ENCODE assay signal across 9 mouse cellular contexts in genomic region chr14:121824322-121825103, GRCm38 (mm10). TPM values are rescaled to one million over a fixed set of nuclear protein-coding genes. Genes with fewer than 3 reads are reported as not detected.
DNase-seq lines count a peak whose midpoint lies in the region; ATAC-seq lines count a peak whose summit lies in the region.
"Had no signal": no experiment of that assay in that cellular context is flagged by ENCODE, and none has a peak within 500 bp of the region (broad histone marks: within the 10 kb centered on the region; RNA-seq: fewer than 3 reads in every experiment).

No protein-coding gene starts in this region.

- ATAC-seq in inflammation-experienced regulatory T-cells, adult 6 months: peak; percentile 34
- ATAC-seq in liver, embryonic 15.5 days (ENCODE audit: insufficient read depth): peak; percentile 71
- ATAC-seq in stomach, embryonic 16.5 days (ENCODE audit: insufficient read depth, low FRiP score): peak; percentile 82
- no peak for ATAC-seq in erythroid progenitor cell, adult 5-6 weeks (replicated peaks; ENCODE audit: low FRiP score, poor library complexity, severe bottlenecking)

- no peak overlapping the region for H3K4me2 ChIP-seq in liver, embryonic 15.5 days
- 0 out of 2 replicates have a peak overlapping the region, but pooled peaks have one; percentile 21 for H3K4me2 ChIP-seq in stomach, embryonic 16.5 days (ENCODE audit: low read depth, low read length)

- DNase-seq in 3T3-L1 (ENCODE audit: low read depth, low spot score): peak; percentile 100
- DNase-seq in adrenal gland, postnatal 10 days: peak; percentile 75
- DNase-seq in fibroblast of lung, adult 2 months (ENCODE audit: low read depth): peak; percentile 99
- no peak for DNase-seq in right cerebral cortex, postnatal 14 days

- WGBS in liver, embryonic 15.5 days (ENCODE audit: insufficient replicate concordance): 55% methylated on average over 11 of the region's 11 CpGs
- 50% methylated on average over 11 of the region's 11 CpGs for WGBS in stomach, embryonic 16.5 days

- no peaks in the 10 kb centered on the region for H3K36me3 ChIP-seq in liver, embryonic 15.5 days (replicated peaks)
- no peaks in the 10 kb centered on the region for H3K36me3 ChIP-seq in stomach, embryonic 16.5 days (ENCODE audit: control insufficient read depth, insufficient read depth, low read length)

- no peaks in the 10 kb centered on the region for H3K27me3 ChIP-seq in liver, embryonic 15.5 days
- H3K27me3 ChIP-seq in stomach, embryonic 16.5 days (ENCODE audit: control insufficient read depth, insufficient read depth, low read length): no peaks in the 10 kb centered on the region

- no peaks in the 10 kb centered on the region for H3K4me1 ChIP-seq in liver, embryonic 15.5 days (replicated peaks)
- peaks cover 9% of the 10 kb centered on the region for H3K4me1 ChIP-seq in stomach, embryonic 16.5 days (ENCODE audit: control insufficient read depth, insufficient read depth, low read length)

- H3K9me3 ChIP-seq in liver, embryonic 15.5 days (replicated peaks): no peaks in the 10 kb centered on the region
- no peaks in the 10 kb centered on the region for H3K9me3 ChIP-seq in stomach, embryonic 16.5 days (replicated peaks; ENCODE audit: control insufficient read depth, low read length)

- H3K9ac ChIP-seq in liver, embryonic 15.5 days: no peak overlapping the region
- no peak overlapping the region for H3K9ac ChIP-seq in stomach, embryonic 16.5 days (ENCODE audit: low read length)

- H3K27ac ChIP-seq in liver, embryonic 15.5 days (replicated peaks): no peak overlapping the region
- H3K27ac ChIP-seq in stomach, embryonic 16.5 days (ENCODE audit: low read length): peak overlapping the region; percentile 72

- H3K4me3 ChIP-seq in liver, embryonic 15.5 days (replicated peaks): no peak overlapping the region
- no peak overlapping the region for H3K4me3 ChIP-seq in stomach, embryonic 16.5 days (replicated peaks; ENCODE audit: low read length)
- H3K4me3 ChIP-seq: left cerebral cortex, adult 2 months had no signal

RNA-seq across cellular contexts. Expression of gene Dock9, which starts 26.9 kb away (rescaled TPM):
- total RNA-seq in adrenal gland, postnatal 10 days (2021): 10 to 100 TPM; 32.3 to 40.2 TPM
- 1 to 10 TPM; 1.7 to 7.9 (median 3.9) TPM for polyA plus RNA-seq in inflammation-experienced regulatory T-cells, adult 6 months (2017; shearing (Covaris generic))
- 1.2 and 1.3 TPM in 2 replicates for polyA plus RNA-seq in liver, embryonic 15.5 days (2015; fragmentation: Nextera tagmentation; extraction: Ambion mirVana)
- 15.7 and 18.4 TPM in 2 replicates for polyA plus RNA-seq in stomach, embryonic 16.5 days (2015; fragmentation: Nextera tagmentation; extraction: Ambion mirVana)
- total RNA-seq in erythroid progenitor cell, adult 5-6 weeks (2015; ENCODE audit: low replicate concordance): 1.4 and 1.7 TPM in 2 replicates
- 1.1 and 1.7 TPM in 2 replicates for total RNA-seq in erythroid progenitor cell, adult 5-6 weeks (2017; ENCODE audit: low replicate concordance)

RNA-seq across cellular contexts. Expression of gene Ubac2, which starts 53.9 kb away (rescaled TPM):
- 10 to 100 TPM; 34.5 to 35.7 TPM for total RNA-seq in adrenal gland, postnatal 10 days (2021)
- polyA plus RNA-seq in inflammation-experienced regulatory T-cells, adult 6 months (2017; shearing (Covaris generic)): 10 to 100 TPM; 47.9 to 88.3 (median 78.9) TPM
- 20.0 and 22.4 TPM in 2 replicates for polyA plus RNA-seq in liver, embryonic 15.5 days (2015; fragmentation: Nextera tagmentation; extraction: Ambion mirVana)
- polyA plus RNA-seq in stomach, embryonic 16.5 days (2015; fragmentation: Nextera tagmentation; extraction: Ambion mirVana): 54.9 and 57.4 TPM in 2 replicates
- total RNA-seq in erythroid progenitor cell, adult 5-6 weeks (2015; ENCODE audit: low replicate concordance): 8.4 and 23.4 TPM in 2 replicates
- total RNA-seq in erythroid progenitor cell, adult 5-6 weeks (2017; ENCODE audit: low replicate concordance): 6.2 and 6.4 TPM in 2 replicates
